Mouse (Mus musculus): ENCODE data around the gene Farp1. TPM values are rescaled to one million over a fixed set of nuclear protein-coding genes. Genes with fewer than 3 reads are reported as not detected.

The Farp1 gene
- polyA plus RNA-seq, 1 experiment from 2014 or later: 33.8 TPM

GRCm38 (mm10) chr14:121238727-121239126, 203.7 kb downstream of the Farp1 start:
- Histone ChIP-seq H3K9ac (ENCODE audit: low read length) (no peak overlapping the region), H3K4me2 (ENCODE audit: low read depth, low read length, severe bottlenecking) (no peak overlapping the region), H3K4me3 (ENCODE audit: low read depth, low read length) (no peak overlapping the region), H3K36me3 (ENCODE audit: control insufficient read depth, insufficient read depth, low read length) (no peaks in the 10 kb centered on the region; the same call in 1 of the 2 replicates), H3K27ac (ENCODE audit: low read depth, low read length) (no peak overlapping the region), H3K4me1 (replicated peaks; ENCODE audit: control insufficient read depth, insufficient read depth, low read length) (0 out of 2 replicates have a peak, but pooled peaks cover 6% of the 10 kb centered on the region), H3K27me3 (ENCODE audit: control insufficient read depth, insufficient read depth, low read length) (no peaks in the 10 kb centered on the region), H3K9me3 (ENCODE audit: control insufficient read depth, low read length) (no peaks in the 10 kb centered on the region)
- ATAC-seq (replicated peaks; ENCODE audit: low FRiP score): no peak
- DNase-seq (ENCODE audit: low spot score): no peak
- 96% methylated on average over 10 of the region's 10 CpGs for WGBS

- no peak overlapping the region for H3K4me3 ChIP-seq (ENCODE audit: low read depth, low read length)
- no peaks in the 10 kb centered on the region for H3K27me3 ChIP-seq (ENCODE audit: control insufficient read depth, insufficient read depth, low read length)
- no peak for ATAC-seq (replicated peaks; ENCODE audit: low FRiP score)
- no peak overlapping the region for H3K9ac ChIP-seq (ENCODE audit: low read length)
- H3K9me3 ChIP-seq (ENCODE audit: control insufficient read depth, low read length): no peaks in the 10 kb centered on the region
- DNase-seq (ENCODE audit: low spot score): no peak
- no peak overlapping the region for H3K4me2 ChIP-seq (ENCODE audit: low read depth, low read length, severe bottlenecking)
- H3K36me3 ChIP-seq (ENCODE audit: control insufficient read depth, insufficient read depth, low read length): no peaks in the 10 kb centered on the region; the same call in 1 of the 2 replicates
- WGBS: 90% methylated on average over 8 of the region's 8 CpGs
- H3K4me1 ChIP-seq (replicated peaks; ENCODE audit: control insufficient read depth, insufficient read depth, low read length): 0 out of 2 replicates have a peak, but pooled peaks cover 6% of the 10 kb centered on the region
- no peak overlapping the region for H3K27ac ChIP-seq (ENCODE audit: low read depth, low read length)
These were observed 204.4 kb downstream of the Farp1 start for GRCm38 (mm10) chr14:121239386-121239785.

- 96% methylated on average over 15 of the region's 15 CpGs for WGBS
- Histone ChIP-seq H3K4me2 (ENCODE audit: low read depth, low read length, severe bottlenecking) (no peak overlapping the region), H3K4me3 (ENCODE audit: low read depth, low read length) (no peak overlapping the region), H3K9me3 (ENCODE audit: control insufficient read depth, low read length) (no peaks in the 10 kb centered on the region), H3K27me3 (ENCODE audit: control insufficient read depth, insufficient read depth, low read length) (no peaks in the 10 kb centered on the region), H3K4me1 (replicated peaks; ENCODE audit: control insufficient read depth, insufficient read depth, low read length) (0 out of 2 replicates have a peak, but pooled peaks cover 2% of the 10 kb centered on the region), H3K9ac (ENCODE audit: low read length) (no peak overlapping the region), H3K36me3 (ENCODE audit: control insufficient read depth, insufficient read depth, low read length) (no peaks in the 10 kb centered on the region; the same call in 1 of the 2 replicates), H3K27ac (ENCODE audit: low read depth, low read length) (no peak overlapping the region)
- DNase-seq (ENCODE audit: low spot score) (no peak), ATAC-seq (replicated peaks; ENCODE audit: low FRiP score) (no peak)
These were observed 209.1 kb downstream of the Farp1 start for GRCm38 (mm10) chr14:121244104-121244503.

- Histone ChIP-seq H3K9me3 (ENCODE audit: control insufficient read depth, low read length) (no peaks in the 10 kb centered on the region), H3K4me3 (ENCODE audit: low read depth, low read length) (no peak overlapping the region), H3K36me3 (ENCODE audit: control insufficient read depth, insufficient read depth, low read length) (no peaks in the 10 kb centered on the region; the same call in 1 of the 2 replicates), H3K27me3 (ENCODE audit: control insufficient read depth, insufficient read depth, low read length) (no peaks in the 10 kb centered on the region), H3K4me1 (replicated peaks; ENCODE audit: control insufficient read depth, insufficient read depth, low read length) (0 out of 2 replicates have a peak, but pooled peaks cover 2% of the 10 kb centered on the region), H3K27ac (ENCODE audit: low read depth, low read length) (no peak overlapping the region), H3K9ac (ENCODE audit: low read length) (no peak overlapping the region), H3K4me2 (ENCODE audit: low read depth, low read length, severe bottlenecking) (no peak overlapping the region)
- ATAC-seq (replicated peaks; ENCODE audit: low FRiP score) (no peak), DNase-seq (ENCODE audit: low spot score) (no peak)
- WGBS: 82% methylated on average over 14 of the region's 14 CpGs
These were observed 211.2 kb downstream of the Farp1 start for GRCm38 (mm10) chr14:121246048-121246731.

- H3K36me3 ChIP-seq (ENCODE audit: control insufficient read depth, insufficient read depth, low read length): no peaks in the 10 kb centered on the region; the same call in 1 of the 2 replicates
- H3K9ac ChIP-seq (ENCODE audit: low read length): no peak overlapping the region
- 0 out of 2 replicates have a peak, but pooled peaks cover 2% of the 10 kb centered on the region for H3K4me1 ChIP-seq (replicated peaks; ENCODE audit: control insufficient read depth, insufficient read depth, low read length)
- WGBS: 67% methylated on average over 7 of the region's 7 CpGs
- no peak overlapping the region for H3K4me3 ChIP-seq (ENCODE audit: low read depth, low read length)
- no peaks in the 10 kb centered on the region for H3K9me3 ChIP-seq (ENCODE audit: control insufficient read depth, low read length)
- no peak overlapping the region for H3K27ac ChIP-seq (ENCODE audit: low read depth, low read length)
- H3K4me2 ChIP-seq (ENCODE audit: low read depth, low read length, severe bottlenecking): no peak overlapping the region
- no peaks in the 10 kb centered on the region for H3K27me3 ChIP-seq (ENCODE audit: control insufficient read depth, insufficient read depth, low read length)
- DNase-seq (ENCODE audit: low spot score) (no peak), ATAC-seq (replicated peaks; ENCODE audit: low FRiP score) (no peak)
These were observed 212.3 kb downstream of the Farp1 start for GRCm38 (mm10) chr14:121247287-121247686.

GRCm38 (mm10) chr14:121248346-121248745, 213.3 kb downstream of the Farp1 start:
- H3K9me3 ChIP-seq (ENCODE audit: control insufficient read depth, low read length): no peaks in the 10 kb centered on the region
- H3K27me3 ChIP-seq (ENCODE audit: control insufficient read depth, insufficient read depth, low read length): no peaks in the 10 kb centered on the region
- no peak overlapping the region for H3K9ac ChIP-seq (ENCODE audit: low read length)
- H3K27ac ChIP-seq (ENCODE audit: low read depth, low read length): no peak overlapping the region
- no peak overlapping the region for H3K4me3 ChIP-seq (ENCODE audit: low read depth, low read length)
- H3K4me1 ChIP-seq (replicated peaks; ENCODE audit: control insufficient read depth, insufficient read depth, low read length): 0 out of 2 replicates have a peak, but pooled peaks cover 2% of the 10 kb centered on the region
- no peak for DNase-seq (ENCODE audit: low spot score)
- H3K36me3 ChIP-seq (ENCODE audit: control insufficient read depth, insufficient read depth, low read length): no peaks in the 10 kb centered on the region; the same call in 1 of the 2 replicates
- H3K4me2 ChIP-seq (ENCODE audit: low read depth, low read length, severe bottlenecking): no peak overlapping the region
- no peak for ATAC-seq (replicated peaks; ENCODE audit: low FRiP score)
- 90% methylated on average over 5 of the region's 5 CpGs for WGBS

GRCm38 (mm10) chr14:121251099-121251498, 216.1 kb downstream of the Farp1 start:
- Histone ChIP-seq H3K4me3 (ENCODE audit: low read depth, low read length) (no peak overlapping the region), H3K4me2 (ENCODE audit: low read depth, low read length, severe bottlenecking) (no peak overlapping the region), H3K27ac (ENCODE audit: low read depth, low read length) (no peak overlapping the region), H3K36me3 (ENCODE audit: control insufficient read depth, insufficient read depth, low read length) (no peaks in the 10 kb centered on the region), H3K4me1 (replicated peaks; ENCODE audit: control insufficient read depth, insufficient read depth, low read length) (0 out of 2 replicates have a peak, but pooled peaks cover 2% of the 10 kb centered on the region), H3K9me3 (ENCODE audit: control insufficient read depth, low read length) (no peaks in the 10 kb centered on the region), H3K27me3 (ENCODE audit: control insufficient read depth, insufficient read depth, low read length) (no peaks in the 10 kb centered on the region), H3K9ac (ENCODE audit: low read length) (no peak overlapping the region)
- ATAC-seq (replicated peaks; ENCODE audit: low FRiP score) (no peak), DNase-seq (ENCODE audit: low spot score) (no peak)
- 80% methylated on average over 5 of the region's 5 CpGs for WGBS

- 77% methylated on average over 4 of the region's 4 CpGs for WGBS
- no peaks in the 10 kb centered on the region for H3K9me3 ChIP-seq (ENCODE audit: control insufficient read depth, low read length)
- no peak overlapping the region for H3K4me3 ChIP-seq (ENCODE audit: low read depth, low read length)
- H3K4me1 ChIP-seq (replicated peaks; ENCODE audit: control insufficient read depth, insufficient read depth, low read length): 0 out of 2 replicates have a peak, but pooled peaks cover 2% of the 10 kb centered on the region
- no peak overlapping the region for H3K4me2 ChIP-seq (ENCODE audit: low read depth, low read length, severe bottlenecking)
- no peak for DNase-seq (ENCODE audit: low spot score)
- H3K36me3 ChIP-seq (ENCODE audit: control insufficient read depth, insufficient read depth, low read length): no peaks in the 10 kb centered on the region
- no peak for ATAC-seq (replicated peaks; ENCODE audit: low FRiP score)
- no peak overlapping the region for H3K27ac ChIP-seq (ENCODE audit: low read depth, low read length)
- H3K9ac ChIP-seq (ENCODE audit: low read length): no peak overlapping the region
- H3K27me3 ChIP-seq (ENCODE audit: control insufficient read depth, insufficient read depth, low read length): no peaks in the 10 kb centered on the region
These were observed 216.7 kb downstream of the Farp1 start for GRCm38 (mm10) chr14:121251708-121252107.

GRCm38 (mm10) chr14:121252542-121252941, 217.5 kb downstream of the Farp1 start:
- H3K27me3 ChIP-seq (ENCODE audit: control insufficient read depth, insufficient read depth, low read length): no peaks in the 10 kb centered on the region
- 91% methylated on average over 10 of the region's 10 CpGs for WGBS
- H3K4me3 ChIP-seq (ENCODE audit: low read depth, low read length): no peak overlapping the region
- DNase-seq (ENCODE audit: low spot score) (no peak), ATAC-seq (replicated peaks; ENCODE audit: low FRiP score) (no peak)
- no peak overlapping the region for H3K27ac ChIP-seq (ENCODE audit: low read depth, low read length)
- no peak overlapping the region for H3K4me2 ChIP-seq (ENCODE audit: low read depth, low read length, severe bottlenecking)
- H3K9me3 ChIP-seq (ENCODE audit: control insufficient read depth, low read length): no peaks in the 10 kb centered on the region
- 0 out of 2 replicates have a peak, but pooled peaks cover 2% of the 10 kb centered on the region for H3K4me1 ChIP-seq (replicated peaks; ENCODE audit: control insufficient read depth, insufficient read depth, low read length)
- no peaks in the 10 kb centered on the region for H3K36me3 ChIP-seq (ENCODE audit: control insufficient read depth, insufficient read depth, low read length)
- no peak overlapping the region for H3K9ac ChIP-seq (ENCODE audit: low read length)

Data from forebrain, embryonic 11.5 days (tissue).